Mouse (Mus musculus) megakaryocyte-erythroid progenitor cell, adult 5-6 weeks (primary cell): ENCODE data around the gene Dnajb14. TPM values are rescaled to one million over a fixed set of nuclear protein-coding genes. Genes with fewer than 3 reads are reported as not detected.

Experiments used
- ATAC-seq: replicated peaks from 2 replicates; pipeline ENCODE4 v1.8.0; 2016; ENCODE audit warnings: mild to moderate bottlenecking, inconsistent platforms; ENCODE audit not compliant: severe bottlenecking, poor library complexity, low FRiP score, low TSS enrichment
- total RNA-seq, 2 experiments: library from RNA; stranded (forward) in 1 of 2; stranded (reverse) in 1 of 2; fragments of 200-1000, 215-1000 nt in 1 of 2; fragments of >200 nt in 1 of 2; fragmentation: Nextera tagmentation in 1 of 2; gene quantifications; 2 replicates each; pipeline ENCODE4 v1.2.3; 2014 to 2017

Dnajb14 gene
- total RNA-seq, 2 experiments from 2014 or later, result 7.2 to 12.8 TPM

GRCm38 (mm10) chr3:137861436-137861835 is 6.0 kb upstream of the Dnajb14 start:
- ATAC-seq, result no peak

- no peak for ATAC-seq
Measured at GRCm38 (mm10) chr3:137862600-137862999, 4.9 kb upstream of the Dnajb14 start.

- no peak for ATAC-seq
Measured at GRCm38 (mm10) chr3:137863330-137864123, 3.9 kb upstream of the Dnajb14 start.

GRCm38 (mm10) chr3:137864124-137864987 is 3.1 kb upstream of the Dnajb14 start, which contains the start of gene H2afz:
Gene H2afz, plus strand, starts transcription at chr3:137864487.
- ATAC-seq, result peak; percentile 85

- ATAC-seq, result peak; percentile 51
Measured at GRCm38 (mm10) chr3:137864988-137865982, 2.2 kb upstream of the Dnajb14 start.

GRCm38 (mm10) chr3:137867133-137867436 is 390 bp upstream of the Dnajb14 start:
- no peak for ATAC-seq

GRCm38 (mm10) chr3:137868094-137868913 is 829 bp downstream of the Dnajb14 start:
- no peak for ATAC-seq

GRCm38 (mm10) chr3:137869395-137869794 is 1.9 kb downstream of the Dnajb14 start:
- ATAC-seq, result no peak

GRCm38 (mm10) chr3:137879313-137879712 is 11.8 kb downstream of the Dnajb14 start:
- ATAC-seq, result peak; percentile 61; the same call in 1 of the 2 replicates

GRCm38 (mm10) chr3:137880109-137880748 is 12.8 kb downstream of the Dnajb14 start:
- ATAC-seq, result no peak

- ATAC-seq, result no peak
Measured at GRCm38 (mm10) chr3:137881093-137881492, 13.6 kb downstream of the Dnajb14 start.

- ATAC-seq, result no peak
Measured at GRCm38 (mm10) chr3:137887961-137888360, 20.5 kb downstream of the Dnajb14 start.

GRCm38 (mm10) chr3:137891089-137891488 is 23.6 kb downstream of the Dnajb14 start:
- no peak for ATAC-seq

- ATAC-seq, result no peak
Measured at GRCm38 (mm10) chr3:137892118-137892517, 24.6 kb downstream of the Dnajb14 start.

GRCm38 (mm10) chr3:137893789-137894188 is 26.3 kb downstream of the Dnajb14 start:
- no peak for ATAC-seq

GRCm38 (mm10) chr3:137895196-137895595 is 27.7 kb downstream of the Dnajb14 start:
- ATAC-seq, result peak; percentile 72

GRCm38 (mm10) chr3:137896386-137896785 is 28.9 kb downstream of the Dnajb14 start:
- ATAC-seq, result no peak

- ATAC-seq, result no peak
Measured at GRCm38 (mm10) chr3:137896867-137897266, 29.4 kb downstream of the Dnajb14 start.
